Mouse (Mus musculus) hindbrain, embryonic 15.5 days (tissue): ENCODE results near the gene Tnfrsf22. TPM values are rescaled to one million over a fixed set of nuclear protein-coding genes. Genes with fewer than 3 reads are reported as not detected.
"Not testable (repeated sequence)": the region's sequence is repeated elsewhere in the genome, so short reads cannot be mapped to it uniquely, and the experiment has no call there.

Source experiments
- ATAC-seq: fragments of 200-750 bp; cut with Nextera tagmentation; 2 replicates; pipeline ENCODE4 v1.8.0; 2017; ENCODE audit warnings: low read depth, moderate number of reproducible peaks, moderate TSS enrichment; ENCODE audit not compliant: low FRiP score
- H3K27ac ChIP-seq: fragments of 300-500 bp; sonication (generic); replicated peaks from 2 replicates; pipeline ENCODE4 v1.5.1; 2015; ENCODE audit warnings: mild to moderate bottlenecking, inconsistent platforms
- H3K27me3 ChIP-seq: fragments of 300-500 bp; sonication (generic); 2 replicates; pipeline ENCODE4 v1.6.1; 2015; ENCODE audit warnings: control low read depth, inconsistent platforms
- H3K36me3 ChIP-seq: fragments of 300-500 bp; sonication (generic); 2 replicates; pipeline ENCODE4 v1.6.1; 2015; ENCODE audit warnings: control low read depth, inconsistent platforms
- H3K4me1 ChIP-seq: fragments of 300-500 bp; sonication (generic); replicated peaks from 2 replicates; pipeline ENCODE4 v1.6.1; 2015; ENCODE audit warnings: control low read depth, inconsistent platforms
- H3K4me2 ChIP-seq: fragments of 300-500 bp; sonication (generic); 2 replicates; pipeline ENCODE4 v1.6.1; 2015; ENCODE audit warnings: moderate library complexity, mild to moderate bottlenecking, inconsistent platforms
- H3K4me3 ChIP-seq: fragments of 300-500 bp; sonication (generic); 2 replicates; pipeline ENCODE4 v1.5.1; 2015; ENCODE audit warnings: mild to moderate bottlenecking, inconsistent platforms
- H3K9ac ChIP-seq: fragments of 300-500 bp; sonication (generic); 2 replicates; pipeline ENCODE4 v1.6.1; 2015; ENCODE audit warnings: inconsistent platforms
- H3K9me3 ChIP-seq: fragments of 300-500 bp; sonication (generic); 2 replicates; pipeline ENCODE4 v1.6.1; 2016; ENCODE audit warnings: control low read depth, inconsistent platforms
- WGBS: fragments of 180-500 bp; shearing (Covaris S2); methylation state at CpG from one replicate; pipeline ENCODE4 v1.1.7; 2015; 5-methylcytosine and 5-hydroxymethylcytosine counted together
- polyA plus RNA-seq: library from polyadenylated mRNA; unstranded; fragments of >200 nt; fragmentation: Nextera tagmentation; extraction: Ambion mirVana; gene quantifications from 2 replicates; pipeline ENCODE4 v1.2.1, GENCODE M21; 2015

Gene Tnfrsf22
- polyA plus RNA-seq, result 4.9 and 5.1 TPM in 2 replicates

- no peaks in the 10 kb centered on the region for H3K9me3 ChIP-seq
- no peaks in the 10 kb centered on the region for H3K36me3 ChIP-seq
- 0 out of 2 replicates have a peak, but pooled peaks cover 2% of the 10 kb centered on the region for H3K4me1 ChIP-seq
- H3K27ac ChIP-seq, result peak within 1 kb of the TSS; percentile 39; the same call in 1 of the 2 replicates
- peak within 1 kb of the TSS; percentile 68 for H3K4me3 ChIP-seq
- peak; percentile 97 for ATAC-seq
- peak within 1 kb of the TSS; percentile 63 for H3K9ac ChIP-seq
- H3K4me2 ChIP-seq, result peak within 1 kb of the TSS; percentile 92
- no peaks in the 10 kb centered on the region for H3K27me3 ChIP-seq
- 4% methylated on average over 38 of the region's 39 CpGs for WGBS
Observed at GRCm38 (mm10) chr7:143649034-143649768, at the start of gene Tnfrsf22. Gene Tnfrsf22 (minus strand): TSS chr7:143649661.

- Histone ChIP-seq H3K4me1 (no peaks in the 10 kb centered on the region), H3K9ac (no peak overlapping the region), H3K4me2 (no peak overlapping the region), H3K4me3 (no peak overlapping the region), H3K27me3 (no peaks in the 10 kb centered on the region), H3K9me3 (no peaks in the 10 kb centered on the region), H3K27ac (no peak overlapping the region), H3K36me3 (peaks cover 76% of the 10 kb centered on the region)
- WGBS, result 70% methylated on average over 2 of the region's 2 CpGs
- no peak for ATAC-seq
Observed at GRCm38 (mm10) chr7:143696140-143696539, 46.7 kb upstream of the Tnfrsf22 start.

GRCm38 (mm10) chr7:143694550-143694949 is 45.1 kb upstream of the Tnfrsf22 start:
- Histone ChIP-seq H3K9ac (no peak overlapping the region), H3K27me3 (no peaks in the 10 kb centered on the region), H3K27ac (no peak overlapping the region), H3K4me2 (no peak overlapping the region), H3K9me3 (no peaks in the 10 kb centered on the region), H3K4me3 (no peak overlapping the region), H3K4me1 (no peaks in the 10 kb centered on the region), H3K36me3 (peaks cover 88% of the 10 kb centered on the region)
- no peak for ATAC-seq
- 95% methylated on average over 7 of the region's 7 CpGs for WGBS

GRCm38 (mm10) chr7:143692746-143693510 is 43.5 kb upstream of the Tnfrsf22 start:
- WGBS, result 89% methylated on average over 12 of the region's 12 CpGs
- Histone ChIP-seq H3K4me1 (no peaks in the 10 kb centered on the region), H3K9ac (no peak overlapping the region), H3K9me3 (no peaks in the 10 kb centered on the region), H3K4me3 (no peak overlapping the region), H3K27ac (no peak overlapping the region), H3K4me2 (no peak overlapping the region), H3K27me3 (no peaks in the 10 kb centered on the region), H3K36me3 (peaks cover 93% of the 10 kb centered on the region)
- no peak for ATAC-seq

- no peaks in the 10 kb centered on the region for H3K4me1 ChIP-seq
- WGBS, result 94% methylated on average over 4 of the region's 4 CpGs
- no peak for ATAC-seq
- peaks cover 89% of the 10 kb centered on the region for H3K36me3 ChIP-seq
- no peaks in the 10 kb centered on the region for H3K9me3 ChIP-seq
- no peak overlapping the region for H3K9ac ChIP-seq
- H3K4me2 ChIP-seq, result no peak overlapping the region
- no peak overlapping the region for H3K4me3 ChIP-seq
- H3K27ac ChIP-seq, result no peak overlapping the region
- 0 out of 2 replicates have a peak, but pooled peaks cover 3% of the 10 kb centered on the region for H3K27me3 ChIP-seq
Observed at GRCm38 (mm10) chr7:143691909-143692308, 42.4 kb upstream of the Tnfrsf22 start.

- Histone ChIP-seq H3K4me1 (no peaks in the 10 kb centered on the region), H3K36me3 (peaks cover 83% of the 10 kb centered on the region), H3K9me3 (no peaks in the 10 kb centered on the region), H3K27me3 (0 out of 2 replicates have a peak, but pooled peaks cover 3% of the 10 kb centered on the region), H3K27ac (no peak overlapping the region), H3K9ac (no peak overlapping the region), H3K4me3 (no peak overlapping the region), H3K4me2 (no peak overlapping the region)
- 91% methylated on average over 5 of the region's 5 CpGs for WGBS
- no peak for ATAC-seq
Observed at GRCm38 (mm10) chr7:143691181-143691580, 41.7 kb upstream of the Tnfrsf22 start.

GRCm38 (mm10) chr7:143689946-143690345 is 40.5 kb upstream of the Tnfrsf22 start:
- no peak overlapping the region for H3K9ac ChIP-seq
- H3K4me2 ChIP-seq, result no peak overlapping the region
- H3K27ac ChIP-seq, result no peak overlapping the region
- H3K4me3 ChIP-seq, result no peak overlapping the region
- H3K9me3 ChIP-seq, result no peaks in the 10 kb centered on the region
- H3K27me3 ChIP-seq, result 0 out of 2 replicates have a peak, but pooled peaks cover 3% of the 10 kb centered on the region
- peaks cover 72% of the 10 kb centered on the region for H3K36me3 ChIP-seq
- 92% methylated on average over 4 of the region's 4 CpGs for WGBS
- ATAC-seq, result no peak
- H3K4me1 ChIP-seq, result peaks cover 6% of the 10 kb centered on the region; the same call in 1 of the 2 replicates

- Histone ChIP-seq H3K27me3 (0 out of 2 replicates have a peak, but pooled peaks cover 3% of the 10 kb centered on the region), H3K4me2 (no peak overlapping the region), H3K36me3 (peaks cover 67% of the 10 kb centered on the region), H3K4me1 (peaks cover 6% of the 10 kb centered on the region; the same call in 1 of the 2 replicates), H3K4me3 (no peak overlapping the region), H3K27ac (no peak overlapping the region), H3K9ac (no peak overlapping the region), H3K9me3 (no peaks in the 10 kb centered on the region)
- 78% methylated on average over 7 of the region's 7 CpGs for WGBS
- ATAC-seq, result no peak
Observed at GRCm38 (mm10) chr7:143689481-143689880, 40.0 kb upstream of the Tnfrsf22 start.

GRCm38 (mm10) chr7:143686676-143687075 is 37.2 kb upstream of the Tnfrsf22 start:
- H3K4me1 ChIP-seq, H3K4me3 ChIP-seq, ATAC-seq, H3K27ac ChIP-seq, H3K9ac ChIP-seq, H3K4me2 ChIP-seq, H3K27me3 ChIP-seq, H3K9me3 ChIP-seq: not testable (repeated sequence)
- peaks cover 39% of the 10 kb centered on the region for H3K36me3 ChIP-seq
- 92% methylated on average over 3 of the region's 3 CpGs for WGBS

GRCm38 (mm10) chr7:143686191-143686590 is 36.7 kb upstream of the Tnfrsf22 start:
- H3K27ac ChIP-seq, H3K4me3 ChIP-seq, H3K9me3 ChIP-seq, H3K4me2 ChIP-seq, H3K9ac ChIP-seq, H3K4me1 ChIP-seq, H3K27me3 ChIP-seq: not testable (repeated sequence)
- H3K36me3 ChIP-seq, result peaks cover 34% of the 10 kb centered on the region
- 64% methylated on average over 4 of the region's 4 CpGs for WGBS
- peak; percentile 36; the same call in 1 of the 2 replicates for ATAC-seq

GRCm38 (mm10) chr7:143685359-143686067 is 36.1 kb upstream of the Tnfrsf22 start, which contains the start of gene Tnfrsf23:
Gene Tnfrsf23 (minus strand): TSS chr7:143685872.
- peak within 1 kb of the TSS; percentile 60 for H3K4me2 ChIP-seq
- H3K27me3 ChIP-seq, result 0 out of 2 replicates have a peak, but pooled peaks cover 3% of the 10 kb centered on the region
- peaks cover 29% of the 10 kb centered on the region for H3K36me3 ChIP-seq
- peak within 1 kb of the TSS; percentile 37 for H3K4me3 ChIP-seq
- no peak within 1 kb of the TSS for H3K27ac ChIP-seq
- H3K9ac ChIP-seq, result no peak within 1 kb of the TSS
- peak; percentile 82 for ATAC-seq
- 4% methylated on average over 35 of the region's 35 CpGs for WGBS
- H3K9me3 ChIP-seq, result no peaks in the 10 kb centered on the region
- peaks cover 6% of the 10 kb centered on the region; the same call in 1 of the 2 replicates for H3K4me1 ChIP-seq
